Mouse (Mus musculus) spleen, embryonic (tissue): ENCODE measurements around the gene Mettl15.

Experiments
- CTCF ChIA-PET: fragments of 350-600 bp; sonication (Branson Sonifier 250); formaldehyde crosslinking; loops from one replicate; lab custom pipeline; 2022; lab: Charles Lee

Mettl15 gene

GRCm38 (mm10) chr2:109182993-109183392 lies 97.6 kb downstream of the Mettl15 start:
- CTCF ChIA-PET: no interaction called here

GRCm38 (mm10) chr2:109158509-109158908 lies 122.0 kb downstream of the Mettl15 start:
- CTCF ChIA-PET: no interaction called here

- CTCF ChIA-PET: no interaction called here
Observed at GRCm38 (mm10) chr2:109156131-109156530, 124.4 kb downstream of the Mettl15 start.

- CTCF ChIA-PET: no interaction called here
Observed at GRCm38 (mm10) chr2:109153402-109154050, 127.0 kb downstream of the Mettl15 start.

- CTCF ChIA-PET: no interaction called here
Observed at GRCm38 (mm10) chr2:109147292-109147691, 133.3 kb downstream of the Mettl15 start.

- CTCF ChIA-PET: no interaction called here
Observed at GRCm38 (mm10) chr2:109144410-109144809, 136.1 kb downstream of the Mettl15 start.

GRCm38 (mm10) chr2:109140330-109140729 lies 140.2 kb downstream of the Mettl15 start:
- CTCF ChIA-PET: no interaction called here

- CTCF ChIA-PET: no interaction called here
Observed at GRCm38 (mm10) chr2:109137276-109137675, 143.3 kb downstream of the Mettl15 start.

- CTCF ChIA-PET: no interaction called here
Observed at GRCm38 (mm10) chr2:109130718-109131117, 149.8 kb downstream of the Mettl15 start.

GRCm38 (mm10) chr2:109129921-109130320 lies 150.6 kb downstream of the Mettl15 start:
- CTCF ChIA-PET: no interaction called here

GRCm38 (mm10) chr2:109105773-109106484 lies 174.6 kb downstream of the Mettl15 start:
- CTCF ChIA-PET: no interaction called here

- CTCF ChIA-PET: no interaction called here
Observed at GRCm38 (mm10) chr2:109049686-109050085, 230.9 kb downstream of the Mettl15 start.
